Mouse (Mus musculus) liver, embryonic 14.5 days (tissue): ENCODE data around the gene Rbm19.

Experiments
- CTCF ChIP-seq: IDR thresholded peaks from 2 replicates; pipeline ENCODE4 v1.5.1; 2016; ENCODE audit warnings: antibody characterized with exemption, low read depth, control low read depth
- EP300 ChIP-seq: IDR thresholded peaks from 2 replicates; pipeline ENCODE4 v1.6.1; 2016; ENCODE audit warnings: antibody characterized with exemption, low read depth

DNA sequence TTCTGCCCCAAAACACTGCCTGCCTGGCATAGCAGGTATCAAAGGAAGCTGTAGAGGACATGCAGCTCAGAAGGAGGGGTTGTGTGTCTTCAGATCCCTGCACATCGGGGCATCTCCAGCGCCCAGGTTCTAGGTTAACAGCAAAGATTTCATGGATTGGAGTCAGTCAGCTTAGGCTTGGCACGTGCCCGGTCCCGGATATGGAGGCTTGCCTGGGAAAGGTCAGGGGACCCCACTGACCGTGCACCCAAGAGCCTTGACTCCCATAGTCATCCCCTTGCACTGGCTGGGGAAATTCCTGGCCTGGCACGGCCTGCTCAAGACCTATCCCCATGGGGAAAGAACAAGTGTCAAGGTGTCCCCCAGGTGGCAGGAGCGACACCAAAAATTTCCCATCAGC, 59.0 kb downstream of the Rbm19 start:
- no peak for TF ChIP-seq CTCF
- no peak for TF ChIP-seq EP300
